ENCODE assay signal across 18 mouse cellular contexts in the genomic region with DNA sequence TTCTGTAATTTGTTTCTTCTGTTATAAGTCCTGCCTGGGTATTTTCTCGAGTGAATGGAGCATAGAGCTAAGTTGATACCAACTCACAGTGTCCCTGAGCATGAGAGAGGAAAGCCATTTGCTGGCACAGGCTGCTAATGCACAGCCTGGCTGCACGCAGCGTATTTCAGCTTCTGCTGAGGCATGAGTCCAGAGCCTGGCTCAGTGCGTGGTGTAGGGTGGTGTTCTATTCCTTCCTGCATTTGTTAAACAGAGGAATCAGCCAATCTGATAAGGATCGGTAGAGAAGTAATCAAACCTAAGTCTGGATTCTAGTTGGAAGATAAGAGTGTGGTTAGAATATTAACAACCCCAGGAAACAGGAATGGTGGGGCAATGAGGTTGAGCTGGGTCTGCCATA.
DNase-seq lines count a peak whose midpoint lies in the region; ATAC-seq and TF ChIP-seq lines count a peak whose summit lies in the region.
"Had no signal": no experiment of that assay in that cellular context is flagged by ENCODE, and none has a peak within 500 bp of the region (broad histone marks: within the 10 kb centered on the region; RNA-seq: fewer than 3 reads in every experiment).

No protein-coding gene starts in this region.

- H3K4me1 ChIP-seq in lung, adult 2 months (ENCODE audit: control insufficient read depth, insufficient read depth, low read length), result no peaks in the 10 kb centered on the region
- H3K4me1 ChIP-seq in hindbrain, embryonic 11.5 days (replicated peaks; ENCODE audit: control insufficient read depth, insufficient read depth, low read length), result no peaks in the 10 kb centered on the region
- H3K4me1 ChIP-seq: embryonic facial prominence, embryonic 10.5 days; heart, embryonic 12.5 days; hindbrain, embryonic 10.5 days had no signal

- DNase-seq in heart, adult 11 months, result peak; percentile 73
- no peak for DNase-seq in heart, adult 9 months (ENCODE audit: low spot score in 2 of 2)
- DNase-seq in lung, adult 18-20 months, result peak; percentile 33 to 44
- no peak for DNase-seq in lung, adult 2 months
- peak; percentile 16 for DNase-seq in lung, postnatal 10 days
- DNase-seq in frontal cortex, postnatal 14 days (ENCODE audit: low spot score in 2 of 2), result no peak
- DNase-seq in hindbrain, embryonic 11.5 days (ENCODE audit: low spot score), result no peak
- DNase-seq: adrenal gland, adult 2 months; adrenal gland, postnatal 25 days; cerebellum, adult 2 months; gastrocnemius, postnatal 10 days; heart, adult 2 months had no signal

- no peaks in the 10 kb centered on the region for H3K9me3 ChIP-seq in hindbrain, embryonic 11.5 days (ENCODE audit: control insufficient read depth, low read length)
- H3K9me3 ChIP-seq: embryonic facial prominence, embryonic 10.5 days; heart, embryonic 12.5 days; hindbrain, embryonic 10.5 days; hindbrain, embryonic 15.5 days had no signal

- no peak overlapping the region for H3K4me2 ChIP-seq in hindbrain, embryonic 11.5 days (replicated peaks; ENCODE audit: low read depth, low read length)
- H3K4me2 ChIP-seq: heart, embryonic 12.5 days; hindbrain, embryonic 15.5 days had no signal

- H3K4me3 ChIP-seq in lung, adult 2 months (replicated peaks; ENCODE audit: extremely low read depth, low read depth, low read length), result no peak overlapping the region
- no peak overlapping the region for H3K4me3 ChIP-seq in hindbrain, embryonic 11.5 days (ENCODE audit: low read depth, low read length)
- H3K4me3 ChIP-seq: embryonic facial prominence, embryonic 10.5 days; heart, adult 2 months; heart, embryonic 12.5 days; hindbrain, embryonic 10.5 days; hindbrain, embryonic 15.5 days had no signal

- no peaks in the 10 kb centered on the region for H3K27me3 ChIP-seq in hindbrain, embryonic 11.5 days (ENCODE audit: control insufficient read depth, insufficient read depth, low read length)
- H3K27me3 ChIP-seq: CH12.LX; hindbrain, embryonic 15.5 days had no signal

- ATAC-seq in hindbrain, embryonic 11.5 days (ENCODE audit: low FRiP score), result no peak
- ATAC-seq: forebrain, embryonic 14.5 days had no signal

- no peaks in the 10 kb centered on the region for H3K36me3 ChIP-seq in hindbrain, embryonic 11.5 days (ENCODE audit: control insufficient read depth, insufficient read depth, low read length)
- H3K36me3 ChIP-seq: embryonic facial prominence, embryonic 10.5 days; heart, embryonic 12.5 days; hindbrain, embryonic 10.5 days had no signal

- H3K9ac ChIP-seq in hindbrain, embryonic 11.5 days (ENCODE audit: low read depth, low read length), result no peak overlapping the region
- H3K9ac ChIP-seq: heart, embryonic 12.5 days; hindbrain, embryonic 15.5 days had no signal

- no peak overlapping the region for H3K27ac ChIP-seq in hindbrain, embryonic 11.5 days (ENCODE audit: low read depth, low read length)
- H3K27ac ChIP-seq: embryonic facial prominence, embryonic 10.5 days; heart, adult 2 months; hindbrain, embryonic 10.5 days; hindbrain, embryonic 15.5 days had no signal

- no peak for TF ChIP-seq CTCF in lung, adult 2 months (IDR thresholded peaks at IDR 0.05; ENCODE audit: insufficient read depth, low read length)

- TF ChIP-seq POLR2A in lung, adult 2 months (IDR thresholded peaks at IDR 0.05; ENCODE audit: borderline replicate concordance, extremely low read depth, low read depth, low read length), result no peak

- 24% methylated on average over 5 of the region's 5 CpGs for WGBS in lung, adult 2 months
- WGBS in hindbrain, embryonic 11.5 days, result 86% methylated on average over 5 of the region's 5 CpGs

Comparison
In these comparisons a context has a peak if more than half of its experiments do, and no peak if none do; other contexts are left out.
1. DNase-seq: peak in heart, adult 11 months (single experiment), lung, adult 18-20 months (2 of 2) and lung, postnatal 10 days (single experiment); none in heart, adult 9 months (0 of 2), lung, adult 2 months (single experiment), frontal cortex, postnatal 14 days (0 of 2) and hindbrain, embryonic 11.5 days (single experiment).